Mouse (Mus musculus) midbrain, embryonic 15.5 days (tissue): ENCODE results near the gene Ptpn14. TPM values are rescaled to one million over a fixed set of nuclear protein-coding genes. Genes with fewer than 3 reads are reported as not detected.
A peak's percentile ranks its signal among the peaks of the same experiment; 100 is the strongest.

Experiments used
- ATAC-seq: fragments of 200-750 bp; cut with Nextera tagmentation; replicated peaks from 2 replicates; pipeline ENCODE4 v1.8.0; 2017; ENCODE audit warnings: moderate TSS enrichment
- H3K27ac ChIP-seq: fragments of 300-500 bp; sonication (generic); 2 replicates; pipeline ENCODE4 v1.5.1; 2015; ENCODE audit warnings: mild to moderate bottlenecking, inconsistent platforms
- H3K27me3 ChIP-seq: fragments of 300-500 bp; sonication (generic); replicated peaks from 2 replicates; pipeline ENCODE4 v1.6.1; 2015; ENCODE audit warnings: inconsistent platforms
- H3K36me3 ChIP-seq: fragments of 300-500 bp; sonication (generic); replicated peaks from 2 replicates; pipeline ENCODE4 v1.6.1; 2015; ENCODE audit warnings: inconsistent platforms
- H3K4me1 ChIP-seq: fragments of 300-500 bp; sonication (generic); 2 replicates; pipeline ENCODE4 v1.6.1; 2015; ENCODE audit warnings: inconsistent platforms
- H3K4me2 ChIP-seq: fragments of 300-500 bp; sonication (generic); 2 replicates; pipeline ENCODE4 v1.6.1; 2015; ENCODE audit warnings: inconsistent platforms, mild to moderate bottlenecking, moderate library complexity
- H3K4me3 ChIP-seq: fragments of 300-500 bp; sonication (generic); 2 replicates; pipeline ENCODE4 v1.5.1; 2015; ENCODE audit warnings: mild to moderate bottlenecking, inconsistent platforms
- H3K9ac ChIP-seq: fragments of 300-500 bp; sonication (generic); 2 replicates; pipeline ENCODE4 v1.6.1; 2015; ENCODE audit warnings: mild to moderate bottlenecking, inconsistent platforms
- H3K9me3 ChIP-seq: fragments of 300-500 bp; sonication (generic); 2 replicates; pipeline ENCODE4 v1.6.1; 2016; ENCODE audit warnings: inconsistent platforms
- WGBS: fragments of 180-500 bp; shearing (Covaris S2); methylation state at CpG from one replicate; pipeline ENCODE4 v1.1.7; 2015; ENCODE audit warnings: mixed read lengths; 5-methylcytosine and 5-hydroxymethylcytosine counted together
- polyA plus RNA-seq: library from polyadenylated mRNA; unstranded; fragments of >200 nt; fragmentation: Nextera tagmentation; extraction: Ambion mirVana; gene quantifications from 2 replicates; pipeline ENCODE4 v1.2.1, GENCODE M21; 2015

Ptpn14 gene
- polyA plus RNA-seq, 1 experiment from 2014 or later: 2.1 TPM

GRCm38 (mm10) chr1:189864301-189864700 lies 136.2 kb downstream of the Ptpn14 start:
- WGBS: 65% methylated on average over 9 of the region's 9 CpGs

GRCm38 (mm10) chr1:189864846-189865560 lies 136.9 kb downstream of the Ptpn14 start:
- Histone ChIP-seq H3K4me2 (no peak overlapping the region; the same call in 1 of the 2 replicates), H3K36me3 (no peaks in the 10 kb centered on the region), H3K4me3 (no peak overlapping the region), H3K9ac (no peak overlapping the region), H3K27me3 (no peaks in the 10 kb centered on the region), H3K27ac (peak overlapping the region; percentile 35; the same call in 1 of the 2 replicates), H3K9me3 (no peaks in the 10 kb centered on the region), H3K4me1 (peaks cover 20% of the 10 kb centered on the region)
- peak; percentile 57 for ATAC-seq
- 40% methylated on average over 15 of the region's 15 CpGs for WGBS

More at GRCm38 (mm10) chr1:189864301-189864700, 136.2 kb downstream of the Ptpn14 start:
- peak overlapping the region; percentile 35; the same call in 1 of the 2 replicates for H3K27ac ChIP-seq
- H3K4me3 ChIP-seq: no peak overlapping the region
- H3K4me1 ChIP-seq: peaks cover 20% of the 10 kb centered on the region
- H3K27me3 ChIP-seq: no peaks in the 10 kb centered on the region
- H3K36me3 ChIP-seq: no peaks in the 10 kb centered on the region
- ATAC-seq: no peak
- no peak overlapping the region for H3K9ac ChIP-seq
- no peak overlapping the region for H3K4me2 ChIP-seq
- no peaks in the 10 kb centered on the region for H3K9me3 ChIP-seq

- Histone ChIP-seq H3K36me3 (no peaks in the 10 kb centered on the region), H3K4me2 (no peak overlapping the region), H3K9ac (no peak overlapping the region), H3K9me3 (no peaks in the 10 kb centered on the region), H3K27me3 (no peaks in the 10 kb centered on the region), H3K4me3 (no peak overlapping the region), H3K27ac (no peak overlapping the region), H3K4me1 (peaks cover 17% of the 10 kb centered on the region)
- WGBS: 85% methylated on average over 6 of the region's 6 CpGs
- ATAC-seq: no peak
These were observed 138.6 kb downstream of the Ptpn14 start for GRCm38 (mm10) chr1:189866621-189867020.

GRCm38 (mm10) chr1:189867034-189867433 lies 139.0 kb downstream of the Ptpn14 start:
- ATAC-seq: no peak
- H3K4me1 ChIP-seq: peaks cover 17% of the 10 kb centered on the region
- no peak overlapping the region for H3K27ac ChIP-seq
- no peaks in the 10 kb centered on the region for H3K36me3 ChIP-seq
- no peaks in the 10 kb centered on the region for H3K9me3 ChIP-seq
- no peaks in the 10 kb centered on the region for H3K27me3 ChIP-seq
- no peak overlapping the region for H3K9ac ChIP-seq
- no peak overlapping the region for H3K4me2 ChIP-seq
- 68% methylated on average over 5 of the region's 5 CpGs for WGBS
- no peak overlapping the region for H3K4me3 ChIP-seq

GRCm38 (mm10) chr1:189867497-189867896 lies 139.4 kb downstream of the Ptpn14 start:
- H3K36me3 ChIP-seq: no peaks in the 10 kb centered on the region
- 70% methylated on average over 9 of the region's 9 CpGs for WGBS
- no peak overlapping the region for H3K4me2 ChIP-seq
- no peaks in the 10 kb centered on the region for H3K9me3 ChIP-seq
- no peak overlapping the region for H3K27ac ChIP-seq
- peaks cover 20% of the 10 kb centered on the region for H3K4me1 ChIP-seq
- H3K4me3 ChIP-seq: no peak overlapping the region
- H3K27me3 ChIP-seq: no peaks in the 10 kb centered on the region
- ATAC-seq: no peak
- no peak overlapping the region for H3K9ac ChIP-seq

- 90% methylated on average over 10 of the region's 10 CpGs for WGBS
- no peak overlapping the region for H3K4me3 ChIP-seq
- no peak overlapping the region for H3K4me2 ChIP-seq
- H3K27me3 ChIP-seq: no peaks in the 10 kb centered on the region
- H3K9ac ChIP-seq: no peak overlapping the region
- ATAC-seq: no peak
- no peaks in the 10 kb centered on the region for H3K9me3 ChIP-seq
- no peak overlapping the region for H3K27ac ChIP-seq
- H3K36me3 ChIP-seq: no peaks in the 10 kb centered on the region
- H3K4me1 ChIP-seq: peaks cover 21% of the 10 kb centered on the region
These were observed 140.0 kb downstream of the Ptpn14 start for GRCm38 (mm10) chr1:189868036-189868435.

- 91% methylated on average over 18 of the region's 18 CpGs for WGBS
These were observed 141.7 kb downstream of the Ptpn14 start for GRCm38 (mm10) chr1:189869651-189870270.

GRCm38 (mm10) chr1:189870539-189870938 lies 142.5 kb downstream of the Ptpn14 start:
- 92% methylated on average over 8 of the region's 8 CpGs for WGBS
- no peak for ATAC-seq
- H3K36me3 ChIP-seq: no peaks in the 10 kb centered on the region
- H3K4me3 ChIP-seq: no peak overlapping the region
- H3K27me3 ChIP-seq: no peaks in the 10 kb centered on the region
- no peak overlapping the region for H3K9ac ChIP-seq
- no peak overlapping the region for H3K27ac ChIP-seq
- H3K9me3 ChIP-seq: no peaks in the 10 kb centered on the region
- H3K4me2 ChIP-seq: no peak overlapping the region
- H3K4me1 ChIP-seq: peaks cover 8% of the 10 kb centered on the region; the same call in 1 of the 2 replicates

More at GRCm38 (mm10) chr1:189869651-189870270, 141.7 kb downstream of the Ptpn14 start:
- peaks cover 14% of the 10 kb centered on the region for H3K4me1 ChIP-seq
- H3K4me2 ChIP-seq: no peak overlapping the region
- H3K9me3 ChIP-seq: no peaks in the 10 kb centered on the region
- ATAC-seq: no peak
- H3K27me3 ChIP-seq: no peaks in the 10 kb centered on the region
- H3K9ac ChIP-seq: no peak overlapping the region
- no peak overlapping the region for H3K4me3 ChIP-seq
- H3K36me3 ChIP-seq: no peaks in the 10 kb centered on the region
- H3K27ac ChIP-seq: no peak overlapping the region

- Histone ChIP-seq H3K36me3 (no peaks in the 10 kb centered on the region), H3K27ac (no peak overlapping the region), H3K27me3 (no peaks in the 10 kb centered on the region), H3K4me3 (no peak overlapping the region), H3K9ac (no peak overlapping the region), H3K4me2 (no peak overlapping the region), H3K9me3 (no peaks in the 10 kb centered on the region), H3K4me1 (peaks cover 8% of the 10 kb centered on the region; the same call in 1 of the 2 replicates)
- no peak for ATAC-seq
- 84% methylated on average over 8 of the region's 8 CpGs for WGBS
These were observed 143.6 kb downstream of the Ptpn14 start for GRCm38 (mm10) chr1:189871625-189872024.

- no peaks in the 10 kb centered on the region for H3K36me3 ChIP-seq
- no peaks in the 10 kb centered on the region for H3K27me3 ChIP-seq
- H3K4me3 ChIP-seq: no peak overlapping the region
- WGBS: 62% methylated on average over 4 of the region's 4 CpGs
- H3K27ac ChIP-seq: no peak overlapping the region
- no peak overlapping the region for H3K4me2 ChIP-seq
- peaks cover 8% of the 10 kb centered on the region; the same call in 1 of the 2 replicates for H3K4me1 ChIP-seq
- no peak overlapping the region for H3K9ac ChIP-seq
- no peaks in the 10 kb centered on the region for H3K9me3 ChIP-seq
- ATAC-seq: no peak
These were observed 144.0 kb downstream of the Ptpn14 start for GRCm38 (mm10) chr1:189872050-189872449.

GRCm38 (mm10) chr1:189873591-189873990 lies 145.5 kb downstream of the Ptpn14 start:
- 87% methylated on average over 8 of the region's 8 CpGs for WGBS
- ATAC-seq: no peak
- Histone ChIP-seq H3K4me1 (peaks cover 4% of the 10 kb centered on the region; the same call in 1 of the 2 replicates), H3K27ac (no peak overlapping the region), H3K9ac (no peak overlapping the region), H3K27me3 (no peaks in the 10 kb centered on the region), H3K4me2 (no peak overlapping the region), H3K36me3 (no peaks in the 10 kb centered on the region), H3K4me3 (no peak overlapping the region), H3K9me3 (no peaks in the 10 kb centered on the region)

GRCm38 (mm10) chr1:189875439-189875861 lies 147.4 kb downstream of the Ptpn14 start:
- H3K4me2 ChIP-seq: no peak overlapping the region

More at GRCm38 (mm10) chr1:189875439-189875861, 147.4 kb downstream of the Ptpn14 start:
- Histone ChIP-seq H3K36me3 (no peaks in the 10 kb centered on the region), H3K9me3 (no peaks in the 10 kb centered on the region), H3K4me1 (peaks cover 4% of the 10 kb centered on the region; the same call in 1 of the 2 replicates), H3K4me3 (no peak overlapping the region), H3K27me3 (no peaks in the 10 kb centered on the region), H3K27ac (no peak overlapping the region), H3K9ac (no peak overlapping the region)
- ATAC-seq: no peak
- WGBS: 39% methylated on average over 6 of the region's 6 CpGs
